10 mouse cellular contexts compared by ENCODE assay signal in the genomic region with DNA sequence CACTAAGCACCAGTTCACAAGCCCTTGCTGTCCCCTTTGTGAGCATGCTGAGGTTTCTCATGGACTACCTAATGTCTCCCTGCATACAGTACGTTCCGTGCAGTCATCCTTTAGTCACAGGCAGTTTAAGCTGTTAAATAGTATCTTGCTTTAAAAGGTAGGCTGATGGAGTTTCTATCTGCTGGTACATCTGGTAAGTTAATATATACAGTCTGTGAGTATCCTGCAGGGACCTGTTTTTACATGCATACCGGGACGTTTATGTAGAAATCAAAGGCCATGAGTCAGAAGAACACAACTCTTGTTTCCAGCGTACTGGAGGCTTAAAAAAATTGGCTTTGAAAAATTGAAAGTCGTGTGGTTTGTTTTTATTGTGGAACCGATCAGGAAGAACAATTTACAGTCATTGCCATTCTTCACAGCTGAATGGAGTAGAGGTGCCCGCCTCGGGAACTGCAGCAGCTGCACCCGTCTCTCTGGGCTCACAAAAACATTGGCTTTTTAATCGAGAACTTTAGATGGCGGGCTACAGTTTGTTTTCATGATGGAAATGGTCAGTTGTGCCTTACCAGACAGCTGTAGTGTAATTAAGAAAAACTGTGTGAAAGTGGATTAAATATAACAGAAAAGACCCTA.
DNase-seq lines count a peak whose midpoint lies in the region; ATAC-seq and TF ChIP-seq lines count a peak whose summit lies in the region.
"Had no signal": no experiment of that assay in that cellular context is flagged by ENCODE, and none has a peak within 500 bp of the region (broad histone marks: within the 10 kb centered on the region; RNA-seq: fewer than 3 reads in every experiment).

No protein-coding gene starts in this region.

- H3K27ac ChIP-seq in gastrocnemius, adult 2 months = peak overlapping the region; percentile 35; the same call in 1 of the 2 replicates
- H3K27ac ChIP-seq in forebrain, embryonic 13.5 days = 0 out of 2 replicates have a peak overlapping the region, but pooled peaks have one; percentile 5

- no peak overlapping the region for H3ac ChIP-seq in C2C12 (ENCODE audit: control insufficient read depth, insufficient read length, low read depth)

- H3K4me3 ChIP-seq in gastrocnemius, adult 2 months = peak overlapping the region; percentile 19
- H3K4me3 ChIP-seq in C2C12 (ENCODE audit: insufficient read depth, poor library complexity, severe bottlenecking) = no peak overlapping the region
- no peak overlapping the region for H3K4me3 ChIP-seq in forebrain, embryonic 13.5 days

- H3K4me1 ChIP-seq in forebrain, embryonic 13.5 days = peaks cover 23% of the 10 kb centered on the region

- peak overlapping the region; percentile 13 for H3K4me2 ChIP-seq in forebrain, embryonic 13.5 days

- TF ChIP-seq CTCF in gastrocnemius, adult 2 months (IDR thresholded peaks at IDR 0.05) = no peak
- TF ChIP-seq CTCF in C2C12 (IDR thresholded peaks at IDR 0.05; ENCODE audit: control insufficient read depth, insufficient read depth, insufficient read length) = no peak

- intact Hi-C loops in gastrocnemius, adult 2 months (cut with DNase I) = no loop called here

- H3K36me3 ChIP-seq in C2C12 (ENCODE audit: control insufficient read depth, insufficient read depth) = no peaks in the 10 kb centered on the region
- no peaks in the 10 kb centered on the region for H3K36me3 ChIP-seq in forebrain, embryonic 13.5 days (ENCODE audit: poor library complexity, severe bottlenecking)

- peak; percentile 57 for ATAC-seq in forebrain, embryonic 13.5 days
- ATAC-seq: lung, postnatal 0 days had no signal

- no peak overlapping the region for H3K9ac ChIP-seq in forebrain, embryonic 13.5 days

- no peaks in the 10 kb centered on the region for H3K79me3 ChIP-seq in C2C12 (ENCODE audit: low read depth)

- DNase-seq in gastrocnemius, adult 2 months = no peak
- DNase-seq in gastrocnemius, postnatal 4 days (ENCODE audit: low spot score in 2 of 2) = no peak
- peak; percentile 52 for DNase-seq in mesoderm, embryonic 11.5 days (ENCODE audit: low read depth, low spot score)
- no peak for DNase-seq in B cell, adult 2 months
- no peak for DNase-seq in adrenal gland, postnatal 14 days
- DNase-seq in right cerebral cortex, adult 2 months (ENCODE audit: low spot score in 2 of 2) = no peak
- DNase-seq: cerebellum, adult 18-20 months had no signal

- 30% methylated on average over 12 of the region's 12 CpGs for WGBS in forebrain, embryonic 13.5 days

- H3K9me3 ChIP-seq in forebrain, embryonic 13.5 days (replicated peaks) = no peaks in the 10 kb centered on the region

- H3K79me2 ChIP-seq in C2C12 (ENCODE audit: control insufficient read depth, insufficient read depth) = peaks cover 6% of the 10 kb centered on the region

- H3K27me3 ChIP-seq in C2C12 (ENCODE audit: control insufficient read depth, insufficient read depth, insufficient read length) = no peaks in the 10 kb centered on the region
- H3K27me3 ChIP-seq in forebrain, embryonic 13.5 days = no peaks in the 10 kb centered on the region

TF ChIP-seq in C2C12, 6 proteins besides CTCF, POLR2A, EP300 and RAD21:
- TF ChIP-seq MYOD1 (IDR thresholded peaks at IDR 0.05; ENCODE audit: control insufficient read depth, insufficient read length, low read depth) = peak; percentile 54
- no peak for TF ChIP-seq MAX (IDR thresholded peaks at IDR 0.05)
- peak; percentile 21 for TF ChIP-seq CEBPB (IDR thresholded peaks at IDR 0.05; ENCODE audit: low read depth)
